Mouse (Mus musculus) kidney, postnatal 0 days (tissue): Measurements from ENCODE around the gene Clic3. TPM values are rescaled to one million over a fixed set of nuclear protein-coding genes. Genes with fewer than 3 reads are reported as not detected.
A peak's percentile ranks its signal among the peaks of the same experiment; 100 is the strongest.

ENCODE experiments used
- ATAC-seq: fragments of 200-750 bp; cut with Nextera tagmentation; replicated peaks from 2 replicates; pipeline ENCODE4 v1.8.0; 2017; ENCODE audit warnings: low read depth, moderate number of reproducible peaks, moderate TSS enrichment, moderate library complexity; ENCODE audit not compliant: low FRiP score
- DNase-seq: peaks from one replicate; pipeline ENCODE4 v3.0.0-alpha.2; 2016; ENCODE audit warnings: low spot score
- H3K27ac ChIP-seq: fragments of 300-500 bp; sonication (generic); 2 replicates; pipeline ENCODE4 v1.5.1; 2014; ENCODE audit warnings: mild to moderate bottlenecking
- H3K27me3 ChIP-seq: fragments of 300-500 bp; sonication (generic); 2 replicates; pipeline ENCODE4 v1.6.1; 2014; ENCODE audit warnings: low read length, mixed read lengths; ENCODE audit not compliant: insufficient read depth
- H3K36me3 ChIP-seq: fragments of 300-500 bp; sonication (generic); 2 replicates; pipeline ENCODE4 v1.6.1; 2014; ENCODE audit warnings: low read length, mixed read lengths; ENCODE audit not compliant: insufficient read depth
- H3K4me1 ChIP-seq: fragments of 300-500 bp; sonication (generic); replicated peaks from 2 replicates; pipeline ENCODE4 v1.6.1; 2014; ENCODE audit warnings: antibody characterized with exemption, low read length, mixed read lengths; ENCODE audit not compliant: insufficient read depth
- H3K4me2 ChIP-seq: fragments of 300-500 bp; sonication (generic); 2 replicates; pipeline ENCODE4 v1.6.1; 2014; ENCODE audit warnings: mild to moderate bottlenecking, low read length, moderate library complexity, mixed read lengths
- H3K4me3 ChIP-seq: fragments of 300-500 bp; sonication (generic); replicated peaks from 2 replicates; pipeline ENCODE4 v1.5.1; 2014; ENCODE audit warnings: low read depth, low read length
- H3K9ac ChIP-seq: fragments of 300-500 bp; sonication (generic); 2 replicates; pipeline ENCODE4 v1.6.1; 2014; ENCODE audit warnings: low read depth, low read length
- H3K9me3 ChIP-seq: fragments of 300-500 bp; sonication (generic); replicated peaks from 2 replicates; pipeline ENCODE4 v1.6.1; 2016; ENCODE audit warnings: low read length, inconsistent platforms, mixed read lengths
- CTCF ChIP-seq: IDR thresholded peaks from 2 replicates; pipeline ENCODE4 v1.5.1; 2016; ENCODE audit warnings: antibody characterized with exemption, low read depth, mild to moderate bottlenecking, moderate library complexity
- WGBS: fragments of 180-500 bp; shearing (Covaris S2); extraction: QIAGEN DNeasy Blood & Tissue Kit; methylation state at CpG from one replicate; pipeline ENCODE4 v1.1.7; 2014; 5-methylcytosine and 5-hydroxymethylcytosine counted together
- polyA plus RNA-seq: library from polyadenylated mRNA; unstranded; fragments of >200 nt; fragmentation: Nextera tagmentation; extraction: Ambion mirVana; gene quantifications from 2 replicates; pipeline ENCODE4 v1.2.1, GENCODE M21; 2015

Clic3 gene
- polyA plus RNA-seq, 1 experiment from 2014 or later: 10.3 TPM

DNA sequence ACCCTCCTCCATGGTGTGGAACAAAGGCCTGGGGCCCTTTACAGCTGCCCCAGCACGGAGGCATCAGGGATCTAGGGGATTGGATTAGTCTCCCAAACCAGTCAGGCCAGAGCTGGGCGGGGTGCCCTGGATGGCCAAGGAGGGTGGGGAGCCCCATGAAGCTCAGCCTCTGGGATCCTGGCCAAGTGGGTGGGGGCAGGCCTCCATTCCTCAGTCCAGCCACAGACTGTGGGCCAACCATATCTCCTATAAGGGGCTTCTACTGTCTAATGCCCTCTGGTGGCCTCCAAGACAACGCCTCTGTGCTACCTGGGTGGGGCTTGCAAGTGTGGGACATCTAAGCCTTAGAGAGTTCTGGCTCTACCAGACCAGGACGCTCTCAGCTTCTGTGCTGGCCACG is 2.3 kb downstream of the Clic3 start:
- no peak overlapping the region for H3K9ac ChIP-seq
- DNase-seq: no peak
- TF ChIP-seq CTCF: peak; percentile 28; the same call in 1 of the 2 replicates

DNA sequence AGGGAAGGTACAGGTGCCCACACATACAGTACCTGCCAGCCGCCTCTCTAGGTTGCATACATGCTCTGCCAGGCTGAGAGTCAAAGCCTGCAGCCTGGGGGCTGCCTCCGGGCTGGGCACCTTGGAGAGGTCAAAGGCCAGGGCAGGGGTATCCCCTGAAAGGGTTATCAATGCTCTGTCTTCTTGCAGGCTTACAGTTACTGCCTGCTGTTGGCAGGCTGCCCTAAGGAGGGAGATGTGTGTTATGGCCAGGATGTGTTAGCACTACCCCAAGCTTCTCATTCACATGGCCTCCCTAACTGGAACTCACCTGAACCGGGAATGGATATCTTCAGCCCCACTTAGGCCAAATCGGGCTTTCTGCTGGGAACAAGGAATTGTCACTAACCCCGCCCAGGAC is 3.5 kb downstream of the Clic3 start:
- H3K4me1 ChIP-seq: peaks cover 13% of the 10 kb centered on the region; the same call in 1 of the 2 replicates
- H3K36me3 ChIP-seq: no peaks in the 10 kb centered on the region
- no peak for TF ChIP-seq CTCF
- peak overlapping the region; percentile 90 for H3K27ac ChIP-seq
- ATAC-seq (peak; percentile 11; the same call in 1 of the 2 replicates), DNase-seq (no peak)
- peak overlapping the region; percentile 57 for H3K4me3 ChIP-seq
- peak overlapping the region; percentile 71; the same call in 1 of the 2 replicates for H3K9ac ChIP-seq
- peak overlapping the region; percentile 85 for H3K4me2 ChIP-seq
- no peaks in the 10 kb centered on the region for H3K9me3 ChIP-seq
- H3K27me3 ChIP-seq: no peaks in the 10 kb centered on the region
- 29% methylated on average over 5 of the region's 5 CpGs for WGBS

More for the DNA sequence above, 2.3 kb downstream of the Clic3 start:
- H3K4me2 ChIP-seq: no peak overlapping the region
- H3K4me3 ChIP-seq: no peak overlapping the region
- H3K36me3 ChIP-seq: no peaks in the 10 kb centered on the region
- H3K27me3 ChIP-seq: no peaks in the 10 kb centered on the region
- H3K9me3 ChIP-seq: no peaks in the 10 kb centered on the region
- peaks cover 13% of the 10 kb centered on the region; the same call in 1 of the 2 replicates for H3K4me1 ChIP-seq
- no peak overlapping the region; the same call in 1 of the 2 replicates for H3K27ac ChIP-seq
- 73% methylated on average over 5 of the region's 5 CpGs for WGBS
- ATAC-seq: no peak

DNA sequence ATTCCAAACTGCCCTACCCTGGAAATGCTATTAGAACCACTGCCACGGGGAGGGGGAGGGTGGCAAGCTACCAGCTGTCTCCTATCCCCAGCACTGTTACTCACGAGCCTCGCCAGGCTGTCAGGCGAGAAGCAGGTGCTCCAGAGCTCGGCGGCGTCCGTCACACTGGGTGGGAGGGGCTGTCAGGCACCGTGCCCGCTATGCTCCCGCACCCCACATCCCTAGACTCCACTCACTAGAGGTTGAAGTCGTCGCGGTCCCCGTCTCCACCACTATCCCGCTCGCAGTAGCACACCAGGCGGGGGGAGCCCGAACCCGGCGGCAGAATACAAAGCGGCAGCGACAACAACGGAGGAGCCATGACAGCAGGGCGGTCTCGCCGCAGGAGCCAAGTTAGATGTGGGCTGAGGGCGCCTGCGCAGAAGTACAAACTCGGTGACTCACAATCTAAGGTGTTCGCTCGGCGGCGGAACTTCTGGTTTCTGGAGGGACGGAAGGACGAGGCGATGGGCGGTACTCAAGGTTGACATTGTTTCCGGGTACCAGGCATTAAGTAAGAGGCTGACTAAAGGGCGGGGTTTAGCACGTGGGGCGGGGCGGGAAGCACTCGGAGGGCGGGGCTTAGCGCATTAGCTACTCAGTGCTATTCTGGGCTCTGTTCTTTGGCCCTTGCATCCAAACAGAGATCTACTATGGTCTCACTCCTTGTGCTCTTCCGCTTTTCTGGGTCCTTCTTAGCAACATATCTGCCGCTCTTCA is 4.1 kb downstream of the Clic3 start, which contains the start of gene Paxx:
Gene Paxx, minus strand, starts transcription at position 544 of the 759 bp plus-strand sequence.
- H3K27ac ChIP-seq: peak within 1 kb of the TSS; percentile 90
- H3K9ac ChIP-seq: peak within 1 kb of the TSS; percentile 71
- WGBS: under 1% methylated on average over 48 of the region's 48 CpGs
- peak within 1 kb of the TSS; percentile 57 for H3K4me3 ChIP-seq
- peak; percentile 99 for DNase-seq
- no peaks in the 10 kb centered on the region for H3K36me3 ChIP-seq
- ATAC-seq: peak; percentile 89
- H3K9me3 ChIP-seq: no peaks in the 10 kb centered on the region
- H3K27me3 ChIP-seq: no peaks in the 10 kb centered on the region
- peaks cover 13% of the 10 kb centered on the region; the same call in 1 of the 2 replicates for H3K4me1 ChIP-seq
- no peak for TF ChIP-seq CTCF
- peak within 1 kb of the TSS; percentile 85 for H3K4me2 ChIP-seq

DNA sequence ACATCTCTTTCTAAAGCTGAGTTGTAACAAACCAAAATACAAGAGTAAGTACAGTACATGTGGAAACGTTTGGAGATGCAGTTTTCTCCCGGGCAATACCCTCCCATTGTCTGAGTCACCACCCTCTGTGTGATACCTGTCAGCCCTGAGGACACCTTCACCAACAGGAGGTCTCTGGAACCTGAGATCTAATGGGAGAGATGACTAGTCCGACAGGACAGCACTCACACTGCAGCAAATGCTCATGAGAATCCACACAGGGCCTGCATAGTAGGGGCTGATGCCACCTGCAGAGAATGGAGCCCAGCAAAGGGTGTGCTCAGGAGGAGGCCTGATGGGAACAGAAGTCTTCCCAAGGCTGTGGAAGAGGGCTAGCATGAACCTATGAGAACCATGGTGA is 4.8 kb downstream of the Clic3 start:
- H3K9me3 ChIP-seq: no peaks in the 10 kb centered on the region
- H3K27ac ChIP-seq: peak overlapping the region; percentile 60
- no peaks in the 10 kb centered on the region for H3K27me3 ChIP-seq
- no peak for TF ChIP-seq CTCF
- ATAC-seq (no peak), DNase-seq (no peak)
- WGBS: 28% methylated on average over 3 of the region's 3 CpGs
- peak overlapping the region; percentile 85 for H3K4me2 ChIP-seq
- peaks cover 13% of the 10 kb centered on the region; the same call in 1 of the 2 replicates for H3K4me1 ChIP-seq
- H3K36me3 ChIP-seq: no peaks in the 10 kb centered on the region
- no peak overlapping the region for H3K9ac ChIP-seq
- H3K4me3 ChIP-seq: peak overlapping the region; percentile 57

DNA sequence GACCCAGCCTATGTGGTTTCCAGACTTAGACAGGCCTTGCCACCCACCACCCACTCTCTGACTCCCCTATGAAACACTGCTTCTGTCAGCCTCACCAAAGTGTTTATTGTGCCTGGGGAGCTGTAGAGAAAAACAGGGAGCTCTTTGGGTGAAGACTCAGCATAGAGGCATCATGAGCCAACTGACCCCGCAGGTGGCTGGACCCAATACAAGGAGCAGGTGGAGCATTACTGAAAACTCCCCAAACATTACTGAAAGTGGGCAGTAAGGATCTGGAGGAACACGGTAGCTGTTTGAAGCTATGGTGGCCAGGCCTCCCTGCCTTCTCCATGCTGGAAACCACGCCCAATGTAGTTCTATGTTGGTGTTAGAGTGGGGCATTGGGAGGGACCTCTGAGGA is 7.0 kb downstream of the Clic3 start:
- ATAC-seq: no peak
- DNase-seq: no peak
- TF ChIP-seq CTCF: no peak
- H3K4me3 ChIP-seq: no peak overlapping the region
- H3K9me3 ChIP-seq: no peaks in the 10 kb centered on the region
- H3K36me3 ChIP-seq: no peaks in the 10 kb centered on the region
- 84% methylated on average over 3 of the region's 3 CpGs for WGBS
- no peak overlapping the region for H3K4me2 ChIP-seq
- H3K4me1 ChIP-seq: peaks cover 13% of the 10 kb centered on the region; the same call in 1 of the 2 replicates
- H3K27me3 ChIP-seq: no peaks in the 10 kb centered on the region
- H3K9ac ChIP-seq: no peak overlapping the region
- no peak overlapping the region for H3K27ac ChIP-seq

DNA sequence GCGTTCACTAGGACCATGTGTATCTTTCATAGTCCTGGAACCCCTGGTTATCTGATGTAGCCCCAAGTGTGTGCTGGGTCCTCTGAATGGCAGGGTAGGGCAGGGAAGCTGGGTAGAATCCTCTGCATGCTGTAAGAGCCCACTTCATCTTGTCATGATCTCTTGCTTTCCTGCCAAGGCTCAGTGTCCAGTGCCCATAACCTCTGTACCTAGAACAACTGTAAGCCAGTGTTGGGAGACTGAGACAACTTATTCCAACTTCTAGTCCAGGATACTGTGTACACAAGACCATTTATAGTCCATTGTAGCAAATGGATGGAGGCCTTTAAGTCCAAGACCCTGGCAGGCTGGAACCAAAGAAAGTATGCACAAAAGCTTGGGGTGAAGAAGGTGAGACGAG is 8.6 kb downstream of the Clic3 start:
- TF ChIP-seq CTCF: no peak
- H3K4me1 ChIP-seq: peaks cover 5% of the 10 kb centered on the region; the same call in 1 of the 2 replicates
- no peak overlapping the region for H3K4me3 ChIP-seq
- H3K27ac ChIP-seq: no peak overlapping the region
- no peak overlapping the region for H3K9ac ChIP-seq
- no peak for DNase-seq
- no peak overlapping the region for H3K4me2 ChIP-seq
- H3K36me3 ChIP-seq: no peaks in the 10 kb centered on the region
- H3K27me3 ChIP-seq: no peaks in the 10 kb centered on the region
- WGBS: 82% methylated on average over 2 of the region's 2 CpGs
- H3K9me3 ChIP-seq: no peaks in the 10 kb centered on the region
- no peak for ATAC-seq
